Mouse (Mus musculus): ENCODE data around the gene Phf5a. TPM values are rescaled to one million over a fixed set of nuclear protein-coding genes. Genes with fewer than 3 reads are reported as not detected.

Gene Phf5a
- 224 and 237 TPM in 2 replicates for polyA plus RNA-seq (2014; fragmentation: Nextera tagmentation; extraction: Ambion mirVana)

- H3K9me3 ChIP-seq (ENCODE audit: control insufficient read depth, low read length): no peaks in the 10 kb centered on the region
- peak within 1 kb of the TSS; percentile 94 for H3K4me3 ChIP-seq (ENCODE audit: low read depth, low read length)
- DNase-seq (ENCODE audit: low spot score) (peak; percentile 93), ATAC-seq (replicated peaks; ENCODE audit: low FRiP score) (peak; percentile 87)
- H3K4me1 ChIP-seq (replicated peaks; ENCODE audit: control insufficient read depth, insufficient read depth, low read length): peaks cover 13% of the 10 kb centered on the region
- WGBS: under 1% methylated on average over 30 of the region's 30 CpGs
- peaks cover 35% of the 10 kb centered on the region for H3K36me3 ChIP-seq (ENCODE audit: control insufficient read depth, insufficient read depth, low read length)
- H3K9ac ChIP-seq (ENCODE audit: low read depth, low read length): peak within 1 kb of the TSS; percentile 89
- H3K27me3 ChIP-seq (replicated peaks; ENCODE audit: control insufficient read depth, insufficient read depth, low read length): no peaks in the 10 kb centered on the region
- H3K4me2 ChIP-seq: peak within 1 kb of the TSS; percentile 85
- H3K27ac ChIP-seq (ENCODE audit: low read depth, low read length): peak within 1 kb of the TSS; percentile 97
These were observed at the start of gene Phf5a for GRCm38 (mm10) chr15:81871604-81872261. Phf5a (minus strand) TSS chr15:81871911.

DNA sequence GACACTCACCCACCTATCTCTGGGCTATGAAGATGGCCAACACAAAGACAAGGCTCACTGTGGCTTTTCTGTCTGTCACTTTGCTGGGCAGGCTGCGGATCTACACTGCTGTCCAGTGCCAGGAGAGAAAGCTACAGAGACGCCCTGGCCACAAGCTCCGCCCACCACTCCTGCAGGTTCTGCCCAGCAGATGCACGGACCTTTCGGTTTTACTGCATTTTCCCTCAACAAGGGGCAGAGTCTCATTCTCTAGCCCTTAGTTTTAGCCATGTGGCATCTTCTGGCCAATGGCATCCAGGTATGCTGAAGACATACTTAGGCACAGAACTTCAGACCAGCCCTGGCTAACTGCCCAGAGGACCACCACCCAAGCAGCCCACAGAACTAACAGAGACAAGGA is 49.5 kb upstream of the Phf5a start:
- 82% methylated on average over 5 of the region's 5 CpGs for WGBS

GRCm38 (mm10) chr15:81920546-81921217 is 49.0 kb upstream of the Phf5a start:
- Histone ChIP-seq H3K4me2 (no peak overlapping the region), H3K4me1 (replicated peaks; ENCODE audit: control insufficient read depth, insufficient read depth, low read length) (peaks cover 18% of the 10 kb centered on the region), H3K27me3 (replicated peaks; ENCODE audit: control insufficient read depth, insufficient read depth, low read length) (no peaks in the 10 kb centered on the region), H3K36me3 (ENCODE audit: control insufficient read depth, insufficient read depth, low read length) (peaks cover 22% of the 10 kb centered on the region; the same call in 1 of the 2 replicates), H3K9me3 (ENCODE audit: control insufficient read depth, low read length) (no peaks in the 10 kb centered on the region), H3K4me3 (ENCODE audit: low read depth, low read length) (no peak overlapping the region), H3K9ac (ENCODE audit: low read depth, low read length) (no peak overlapping the region), H3K27ac (ENCODE audit: low read depth, low read length) (no peak overlapping the region)
- no peak for ATAC-seq (replicated peaks; ENCODE audit: low FRiP score)
- DNase-seq (ENCODE audit: low spot score): no peak
- WGBS: 87% methylated on average over 10 of the region's 10 CpGs

More for the DNA sequence above, 49.5 kb upstream of the Phf5a start:
- no peak for DNase-seq (ENCODE audit: low spot score)
- Histone ChIP-seq H3K9ac (ENCODE audit: low read depth, low read length) (no peak overlapping the region), H3K27me3 (replicated peaks; ENCODE audit: control insufficient read depth, insufficient read depth, low read length) (no peaks in the 10 kb centered on the region), H3K4me2 (no peak overlapping the region), H3K27ac (ENCODE audit: low read depth, low read length) (no peak overlapping the region), H3K9me3 (ENCODE audit: control insufficient read depth, low read length) (no peaks in the 10 kb centered on the region), H3K4me3 (ENCODE audit: low read depth, low read length) (no peak overlapping the region), H3K4me1 (replicated peaks; ENCODE audit: control insufficient read depth, insufficient read depth, low read length) (peaks cover 18% of the 10 kb centered on the region), H3K36me3 (ENCODE audit: control insufficient read depth, insufficient read depth, low read length) (peaks cover 18% of the 10 kb centered on the region; the same call in 1 of the 2 replicates)
- ATAC-seq (replicated peaks; ENCODE audit: low FRiP score): no peak

DNA sequence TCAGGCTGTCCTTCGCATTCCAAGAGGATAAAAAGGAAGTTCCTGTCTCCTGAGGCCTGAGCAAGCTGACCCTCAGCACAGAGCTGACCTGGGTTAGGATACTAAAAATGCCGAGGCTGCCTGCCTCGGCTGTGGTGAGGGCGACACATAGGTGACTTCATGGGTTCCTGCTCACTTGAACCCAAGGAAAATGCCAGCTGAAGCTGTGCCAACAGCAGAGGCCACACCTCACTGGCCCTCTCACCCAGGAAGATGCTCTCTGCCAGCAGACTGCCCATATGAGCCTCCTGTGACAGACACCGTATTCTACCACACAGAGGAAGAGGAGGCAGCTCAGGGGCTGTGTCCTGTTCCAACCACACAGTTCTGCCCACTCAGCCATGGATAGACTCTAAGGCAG is 47.4 kb upstream of the Phf5a start:
- no peak for ATAC-seq (replicated peaks; ENCODE audit: low FRiP score)
- Histone ChIP-seq H3K9ac (ENCODE audit: low read depth, low read length) (no peak overlapping the region), H3K36me3 (ENCODE audit: control insufficient read depth, insufficient read depth, low read length) (peaks cover 35% of the 10 kb centered on the region; the same call in 1 of the 2 replicates), H3K4me1 (replicated peaks; ENCODE audit: control insufficient read depth, insufficient read depth, low read length) (peaks cover 15% of the 10 kb centered on the region), H3K27me3 (replicated peaks; ENCODE audit: control insufficient read depth, insufficient read depth, low read length) (no peaks in the 10 kb centered on the region), H3K4me2 (no peak overlapping the region), H3K27ac (ENCODE audit: low read depth, low read length) (no peak overlapping the region), H3K4me3 (ENCODE audit: low read depth, low read length) (no peak overlapping the region), H3K9me3 (ENCODE audit: control insufficient read depth, low read length) (no peaks in the 10 kb centered on the region)
- 75% methylated on average over 5 of the region's 5 CpGs for WGBS
- DNase-seq (ENCODE audit: low spot score): no peak

GRCm38 (mm10) chr15:81917621-81918463 is 46.1 kb upstream of the Phf5a start:
- Histone ChIP-seq H3K4me3 (ENCODE audit: low read depth, low read length) (no peak overlapping the region), H3K27me3 (replicated peaks; ENCODE audit: control insufficient read depth, insufficient read depth, low read length) (no peaks in the 10 kb centered on the region), H3K36me3 (ENCODE audit: control insufficient read depth, insufficient read depth, low read length) (peaks cover 42% of the 10 kb centered on the region), H3K9me3 (ENCODE audit: control insufficient read depth, low read length) (no peaks in the 10 kb centered on the region), H3K9ac (ENCODE audit: low read depth, low read length) (no peak overlapping the region), H3K4me1 (replicated peaks; ENCODE audit: control insufficient read depth, insufficient read depth, low read length) (peaks cover 12% of the 10 kb centered on the region), H3K27ac (ENCODE audit: low read depth, low read length) (no peak overlapping the region), H3K4me2 (no peak overlapping the region)
- DNase-seq (ENCODE audit: low spot score) (no peak), ATAC-seq (replicated peaks; ENCODE audit: low FRiP score) (peak; percentile 67; the same call in 1 of the 2 replicates)
- WGBS: 58% methylated on average over 6 of the region's 6 CpGs

DNA sequence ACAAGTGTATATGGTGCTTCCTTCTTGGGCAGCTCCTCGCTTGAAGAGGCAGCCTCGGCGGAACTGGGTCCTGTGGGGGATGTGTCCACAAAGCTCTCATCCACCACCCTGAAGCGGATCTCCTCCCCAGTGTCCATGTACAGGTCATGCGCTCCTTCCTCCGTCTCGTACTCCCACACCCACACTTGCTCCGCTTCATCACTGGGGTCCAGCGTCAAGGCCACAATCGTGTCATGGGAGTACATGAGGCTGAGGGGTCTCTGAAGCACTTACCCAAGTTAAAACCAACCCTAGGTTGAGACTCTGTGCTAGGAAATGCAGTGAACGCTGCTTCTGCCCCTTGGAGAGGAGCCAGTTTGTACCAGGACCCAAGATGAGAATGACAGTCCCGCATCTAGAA is 45.5 kb upstream of the Phf5a start:
- ATAC-seq (replicated peaks; ENCODE audit: low FRiP score): no peak
- no peak overlapping the region for H3K9ac ChIP-seq (ENCODE audit: low read depth, low read length)
- no peak overlapping the region for H3K4me2 ChIP-seq
- no peak overlapping the region for H3K4me3 ChIP-seq (ENCODE audit: low read depth, low read length)
- H3K36me3 ChIP-seq (ENCODE audit: control insufficient read depth, insufficient read depth, low read length): peaks cover 45% of the 10 kb centered on the region
- 90% methylated on average over 12 of the region's 12 CpGs for WGBS
- H3K4me1 ChIP-seq (replicated peaks; ENCODE audit: control insufficient read depth, insufficient read depth, low read length): peaks cover 12% of the 10 kb centered on the region
- DNase-seq (ENCODE audit: low spot score): no peak
- no peaks in the 10 kb centered on the region for H3K27me3 ChIP-seq (replicated peaks; ENCODE audit: control insufficient read depth, insufficient read depth, low read length)
- no peak overlapping the region for H3K27ac ChIP-seq (ENCODE audit: low read depth, low read length)
- no peaks in the 10 kb centered on the region for H3K9me3 ChIP-seq (ENCODE audit: control insufficient read depth, low read length)

DNA sequence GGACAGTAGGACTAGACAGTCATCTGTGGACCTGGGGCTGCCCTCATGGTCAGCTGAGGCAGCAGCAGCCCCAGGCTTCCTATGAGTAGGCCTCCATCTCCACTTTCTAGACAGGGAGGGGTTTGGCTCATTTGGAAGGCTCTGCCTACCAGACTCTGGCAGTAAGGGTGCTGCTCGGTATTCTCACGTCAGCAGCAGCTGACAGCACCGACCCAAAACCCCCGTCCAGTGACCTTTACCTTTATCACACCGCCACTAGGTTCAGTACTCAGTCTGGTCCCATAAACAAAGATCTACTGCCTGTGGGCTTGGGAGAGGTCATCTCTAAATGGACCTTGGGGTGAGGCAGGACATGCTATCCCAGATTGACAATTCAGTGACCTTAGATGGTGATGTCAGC is 44.0 kb upstream of the Phf5a start:
- H3K27me3 ChIP-seq (replicated peaks; ENCODE audit: control insufficient read depth, insufficient read depth, low read length): no peaks in the 10 kb centered on the region
- no peak for DNase-seq (ENCODE audit: low spot score)
- H3K4me3 ChIP-seq (ENCODE audit: low read depth, low read length): no peak overlapping the region
- no peak overlapping the region for H3K9ac ChIP-seq (ENCODE audit: low read depth, low read length)
- peaks cover 58% of the 10 kb centered on the region for H3K36me3 ChIP-seq (ENCODE audit: control insufficient read depth, insufficient read depth, low read length)
- ATAC-seq (replicated peaks; ENCODE audit: low FRiP score): no peak
- H3K4me1 ChIP-seq (replicated peaks; ENCODE audit: control insufficient read depth, insufficient read depth, low read length): peaks cover 12% of the 10 kb centered on the region
- H3K9me3 ChIP-seq (ENCODE audit: control insufficient read depth, low read length): no peaks in the 10 kb centered on the region
- WGBS: 76% methylated on average over 5 of the region's 5 CpGs
- peak overlapping the region; percentile 48; the same call in 1 of the 2 replicates for H3K27ac ChIP-seq (ENCODE audit: low read depth, low read length)
- H3K4me2 ChIP-seq: no peak overlapping the region

DNA sequence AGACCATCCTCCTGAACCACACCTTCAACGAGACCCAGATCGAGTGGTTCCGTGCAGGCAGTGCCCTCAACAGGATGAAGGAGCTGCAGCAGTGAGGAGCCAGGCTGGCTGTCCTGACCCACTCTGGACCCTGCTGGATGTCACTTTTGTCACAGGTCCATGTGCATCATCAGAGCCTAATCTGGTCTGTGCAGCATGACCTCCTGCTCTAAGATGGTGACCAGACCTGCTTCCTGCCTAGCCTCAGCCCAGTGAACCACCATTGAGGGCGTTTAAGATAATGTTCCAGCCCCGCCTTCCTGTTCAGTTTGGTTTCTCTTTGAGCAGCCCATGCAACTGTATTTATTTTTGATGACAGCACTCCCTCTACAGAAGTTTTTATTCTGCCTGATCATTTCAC is 43.0 kb upstream of the Phf5a start:
- DNase-seq (ENCODE audit: low spot score) (no peak), ATAC-seq (replicated peaks; ENCODE audit: low FRiP score) (peak; percentile 60)
- WGBS: 61% methylated on average over 5 of the region's 5 CpGs
- H3K27me3 ChIP-seq (replicated peaks; ENCODE audit: control insufficient read depth, insufficient read depth, low read length): no peaks in the 10 kb centered on the region
- no peak overlapping the region for H3K4me3 ChIP-seq (ENCODE audit: low read depth, low read length)
- H3K4me1 ChIP-seq (replicated peaks; ENCODE audit: control insufficient read depth, insufficient read depth, low read length): peaks cover 12% of the 10 kb centered on the region
- 0 out of 2 replicates have a peak overlapping the region, but pooled peaks have one; percentile 25 for H3K27ac ChIP-seq (ENCODE audit: low read depth, low read length)
- H3K9me3 ChIP-seq (ENCODE audit: control insufficient read depth, low read length): no peaks in the 10 kb centered on the region
- peak overlapping the region; percentile 26; the same call in 1 of the 2 replicates for H3K4me2 ChIP-seq
- no peak overlapping the region for H3K9ac ChIP-seq (ENCODE audit: low read depth, low read length)
- peaks cover 66% of the 10 kb centered on the region for H3K36me3 ChIP-seq (ENCODE audit: control insufficient read depth, insufficient read depth, low read length)
